Mouse (Mus musculus): ENCODE measurements around the gene Tulp3. TPM values are rescaled to one million over a fixed set of nuclear protein-coding genes. Genes with fewer than 3 reads are reported as not detected.
A peak's percentile ranks its signal among the peaks of the same experiment; 100 is the strongest.
"Not testable (repeated sequence)": the region's sequence is repeated elsewhere in the genome, so short reads cannot be mapped to it uniquely, and the experiment has no call there.

Gene Tulp3
- total and polyA plus RNA-seq, 2 experiments from 2014 or later: 5.1 TPM

- H3K27me3 ChIP-seq (ENCODE audit: control insufficient read depth, insufficient read depth, low read length): no peaks in the 10 kb centered on the region
- WGBS: 80% methylated on average over 4 of the region's 4 CpGs
- TF ChIP-seq EP300 (IDR thresholded peaks at IDR 0.05; ENCODE audit: low read depth) (no peak), CTCF (IDR thresholded peaks at IDR 0.05; ENCODE audit: low read depth) (no peak)
- no peak overlapping the region for H3K4me2 ChIP-seq (ENCODE audit: low read depth, low read length)
- no peaks in the 10 kb centered on the region for H3K4me1 ChIP-seq (ENCODE audit: control insufficient read depth, insufficient read depth)
- H3K9ac ChIP-seq (replicated peaks; ENCODE audit: low read depth, low read length): no peak overlapping the region
- no peak overlapping the region for H3K27ac ChIP-seq (ENCODE audit: low read depth)
- H3K36me3 ChIP-seq (replicated peaks; ENCODE audit: control insufficient read depth, insufficient read depth, low read length): no peaks in the 10 kb centered on the region
- H3K4me3 ChIP-seq (ENCODE audit: low read depth, low read length): no peak overlapping the region
- no peak for DNase-seq (ENCODE audit: low spot score)
- no peaks in the 10 kb centered on the region; the same call in 1 of the 2 replicates for H3K9me3 ChIP-seq (replicated peaks; ENCODE audit: control insufficient read depth, low read length)
- ATAC-seq (ENCODE audit: insufficient read depth, low read depth): no peak
Observed at GRCm38 (mm10) chr6:128304801-128305200, 50.9 kb downstream of the Tulp3 start.

GRCm38 (mm10) chr6:128302640-128303039 is 53.0 kb downstream of the Tulp3 start:
- H3K4me3 ChIP-seq (ENCODE audit: low read depth, low read length); H3K4me2 ChIP-seq (ENCODE audit: low read depth, low read length); H3K27me3 ChIP-seq (ENCODE audit: control insufficient read depth, insufficient read depth, low read length); H3K27ac ChIP-seq (ENCODE audit: low read depth); H3K9me3 ChIP-seq (replicated peaks; ENCODE audit: control insufficient read depth, low read length); H3K36me3 ChIP-seq (replicated peaks; ENCODE audit: control insufficient read depth, insufficient read depth, low read length); H3K9ac ChIP-seq (replicated peaks; ENCODE audit: low read depth, low read length); ATAC-seq (ENCODE audit: insufficient read depth, low read depth); H3K4me1 ChIP-seq (ENCODE audit: control insufficient read depth, insufficient read depth); DNase-seq (ENCODE audit: low spot score): not testable (repeated sequence)
- WGBS: 82% methylated on average over 3 of the region's 3 CpGs

GRCm38 (mm10) chr6:128301891-128302290 is 53.8 kb downstream of the Tulp3 start:
- Histone ChIP-seq H3K27me3 (ENCODE audit: control insufficient read depth, insufficient read depth, low read length) (peaks cover 5% of the 10 kb centered on the region; the same call in 1 of the 2 replicates), H3K9me3 (replicated peaks; ENCODE audit: control insufficient read depth, low read length) (no peaks in the 10 kb centered on the region; the same call in 1 of the 2 replicates), H3K36me3 (replicated peaks; ENCODE audit: control insufficient read depth, insufficient read depth, low read length) (no peaks in the 10 kb centered on the region), H3K4me2 (ENCODE audit: low read depth, low read length) (no peak overlapping the region), H3K4me1 (ENCODE audit: control insufficient read depth, insufficient read depth) (no peaks in the 10 kb centered on the region), H3K27ac (ENCODE audit: low read depth) (no peak overlapping the region), H3K4me3 (ENCODE audit: low read depth, low read length) (no peak overlapping the region), H3K9ac (replicated peaks; ENCODE audit: low read depth, low read length) (no peak overlapping the region)
- DNase-seq (ENCODE audit: low spot score) (no peak), ATAC-seq (ENCODE audit: insufficient read depth, low read depth) (no peak)
- TF ChIP-seq EP300 (IDR thresholded peaks at IDR 0.05; ENCODE audit: low read depth) (no peak), CTCF (IDR thresholded peaks at IDR 0.05; ENCODE audit: low read depth) (no peak)
- 74% methylated on average over 3 of the region's 3 CpGs for WGBS

- peak overlapping the region; percentile 83 for H3K4me3 ChIP-seq (ENCODE audit: low read depth, low read length)
- H3K27me3 ChIP-seq (ENCODE audit: control insufficient read depth, insufficient read depth, low read length): peaks cover 5% of the 10 kb centered on the region; the same call in 1 of the 2 replicates
- TF ChIP-seq CTCF (IDR thresholded peaks at IDR 0.05; ENCODE audit: low read depth) (no peak), EP300 (IDR thresholded peaks at IDR 0.05; ENCODE audit: low read depth) (no peak)
- ATAC-seq (ENCODE audit: insufficient read depth, low read depth) (no peak), DNase-seq (ENCODE audit: low spot score) (no peak)
- H3K36me3 ChIP-seq (replicated peaks; ENCODE audit: control insufficient read depth, insufficient read depth, low read length): no peaks in the 10 kb centered on the region
- no peaks in the 10 kb centered on the region for H3K9me3 ChIP-seq (replicated peaks; ENCODE audit: control insufficient read depth, low read length)
- H3K9ac ChIP-seq (replicated peaks; ENCODE audit: low read depth, low read length): no peak overlapping the region
- H3K4me2 ChIP-seq (ENCODE audit: low read depth, low read length): peak overlapping the region; percentile 96
- 29% methylated on average over 11 of the region's 11 CpGs for WGBS
- no peaks in the 10 kb centered on the region for H3K4me1 ChIP-seq (ENCODE audit: control insufficient read depth, insufficient read depth)
- H3K27ac ChIP-seq (ENCODE audit: low read depth): peak overlapping the region; percentile 88
Observed at GRCm38 (mm10) chr6:128301458-128301857, 54.2 kb downstream of the Tulp3 start.

GRCm38 (mm10) chr6:128300134-128301001 is 55.3 kb downstream of the Tulp3 start, which contains the start of gene Tead4:
Gene Tead4, minus strand, starts transcription at chr6:128300823.
- Histone ChIP-seq H3K36me3 (replicated peaks; ENCODE audit: control insufficient read depth, insufficient read depth, low read length) (no peaks in the 10 kb centered on the region), H3K27me3 (ENCODE audit: control insufficient read depth, insufficient read depth, low read length) (peaks cover 5% of the 10 kb centered on the region; the same call in 1 of the 2 replicates), H3K9ac (replicated peaks; ENCODE audit: low read depth, low read length) (peak within 1 kb of the TSS; percentile 67), H3K27ac (ENCODE audit: low read depth) (peak within 1 kb of the TSS; percentile 88), H3K4me1 (ENCODE audit: control insufficient read depth, insufficient read depth) (peaks cover 8% of the 10 kb centered on the region), H3K4me3 (ENCODE audit: low read depth, low read length) (peak within 1 kb of the TSS; percentile 83), H3K4me2 (ENCODE audit: low read depth, low read length) (peak within 1 kb of the TSS; percentile 96), H3K9me3 (replicated peaks; ENCODE audit: control insufficient read depth, low read length) (no peaks in the 10 kb centered on the region)
- TF ChIP-seq CTCF (IDR thresholded peaks at IDR 0.05; ENCODE audit: low read depth) (no peak), EP300 (IDR thresholded peaks at IDR 0.05; ENCODE audit: low read depth) (no peak)
- ATAC-seq (ENCODE audit: insufficient read depth, low read depth): peak; percentile 89
- peak; percentile 71 for DNase-seq (ENCODE audit: low spot score)
- under 1% methylated on average over 69 of the region's 81 CpGs for WGBS

Data from heart, postnatal 0 days (tissue).